Mouse (Mus musculus) kidney, postnatal 36 days (tissue): ENCODE data around the gene Pcsk6.

ENCODE experiments used
- DNase-seq, 2 experiments: peaks; one replicate each; pipeline ENCODE4 v3.0.0; 2021 to 2022; ENCODE audit warnings: mixed read lengths in 2 of 2

The Pcsk6 gene

DNA sequence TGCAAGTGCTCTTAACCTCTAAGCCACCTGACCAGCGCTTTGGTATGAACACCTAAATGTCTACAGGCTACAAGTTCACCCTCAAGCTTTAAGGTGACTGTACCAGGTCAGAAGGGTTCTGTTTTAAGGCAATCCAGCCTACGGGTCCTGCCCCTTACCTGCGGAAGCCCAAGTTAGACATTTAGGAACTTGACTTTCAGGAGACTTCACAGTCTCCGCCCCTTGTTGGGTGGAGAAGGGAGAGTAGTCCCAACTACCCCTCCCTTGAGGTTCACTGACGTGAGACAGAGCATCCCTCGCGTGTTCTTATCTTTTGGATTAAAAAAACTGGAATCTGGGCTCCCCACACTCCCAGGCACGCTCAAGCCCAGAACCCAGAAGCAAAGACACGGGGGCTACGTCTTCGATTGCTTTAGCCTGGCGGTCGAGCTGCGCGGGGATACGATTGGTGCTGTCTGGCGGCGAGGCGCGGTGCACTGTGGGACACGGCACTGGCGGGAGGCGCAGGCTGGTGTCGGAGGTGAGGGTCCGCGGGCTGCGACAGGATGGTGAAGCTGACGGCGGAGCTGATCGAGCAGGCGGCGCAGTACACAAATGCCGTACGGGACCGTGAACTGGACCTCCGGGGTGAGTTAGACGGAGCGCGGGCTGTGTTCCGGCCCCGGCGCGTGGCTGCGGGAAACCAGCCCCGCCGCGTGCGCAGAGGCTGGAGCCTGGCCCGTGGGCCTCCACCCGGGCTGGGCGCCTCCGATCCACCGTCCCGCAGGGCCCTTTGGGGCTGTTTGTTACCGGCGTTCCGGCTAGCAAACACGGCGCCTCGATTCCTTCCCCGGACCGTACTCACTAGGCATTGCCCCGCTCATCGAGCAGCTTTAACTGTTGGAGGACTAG lies 198.8 kb downstream of the Pcsk6 start:
- peak; percentile 92 to 93 for DNase-seq

DNA sequence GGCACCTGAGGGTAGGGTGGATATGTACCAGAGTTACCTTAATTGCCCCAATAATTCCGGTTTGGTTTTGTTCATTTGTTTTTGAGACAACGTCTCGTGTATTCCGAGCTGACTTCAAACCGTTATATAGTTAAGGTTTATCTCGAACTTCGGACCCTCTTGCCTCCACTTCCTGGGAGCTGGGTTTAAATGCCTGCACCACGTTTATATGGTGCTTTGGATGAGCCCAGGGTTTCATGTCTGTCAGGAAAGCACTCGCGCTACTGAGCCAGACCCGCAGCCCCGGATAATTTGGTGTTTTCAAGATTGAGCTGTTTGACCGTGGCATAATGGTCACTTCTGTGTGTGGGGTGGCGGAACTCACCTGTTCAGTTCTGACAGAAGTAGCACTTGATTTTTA lies 199.5 kb downstream of the Pcsk6 start:
- DNase-seq, result peak in 1 of 2 experiments; percentile 11

- DNase-seq, result peak in 1 of 2 experiments; percentile 10
These were observed 214.9 kb downstream of the Pcsk6 start for GRCm38 (mm10) chr7:66076411-66076810.

- peak; percentile 97 to 98 for DNase-seq
These were observed 218.1 kb downstream of the Pcsk6 start, which contains the start of gene Selenos for GRCm38 (mm10) chr7:66079364-66080230. Gene Selenos (plus strand): TSS chr7:66079649.

DNA sequence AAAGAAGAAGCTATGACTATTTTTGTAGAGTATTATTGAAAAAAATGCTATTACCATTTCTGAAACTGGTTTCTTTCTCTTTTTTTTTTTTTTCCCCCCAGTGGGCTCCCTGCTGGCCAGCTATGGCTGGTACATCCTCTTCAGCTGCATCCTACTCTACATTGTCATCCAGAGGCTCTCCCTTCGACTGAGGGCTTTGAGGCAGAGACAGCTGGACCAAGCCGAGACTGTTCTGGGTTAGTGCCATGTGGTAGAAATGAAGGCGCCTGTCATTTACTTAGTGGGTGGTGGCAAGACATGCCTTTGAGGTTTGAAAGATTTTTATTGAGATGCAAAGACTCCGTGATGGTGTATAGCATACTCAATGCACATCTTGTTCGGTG lies 218.7 kb downstream of the Pcsk6 start:
- no peak for DNase-seq

DNA sequence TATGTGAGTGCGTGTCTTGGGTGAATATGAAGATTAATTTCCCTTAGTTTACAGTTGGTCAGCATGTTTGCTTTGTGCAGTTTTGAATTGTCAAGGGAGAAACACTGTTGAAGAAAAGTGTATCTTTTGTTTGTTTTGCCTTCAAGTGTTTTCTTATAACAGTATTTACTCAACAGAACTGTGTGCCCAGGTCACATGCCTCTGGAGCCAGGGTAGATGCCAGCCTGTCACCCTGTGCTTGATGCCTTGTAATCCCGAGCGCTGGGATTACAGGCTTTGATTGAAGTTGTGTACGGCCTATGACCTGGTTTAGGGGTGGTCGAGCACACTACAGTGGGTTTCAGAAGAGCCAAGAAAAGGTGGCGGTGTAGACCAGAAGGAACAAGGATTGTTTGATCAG lies 222.2 kb downstream of the Pcsk6 start:
- no peak for DNase-seq

GRCm38 (mm10) chr7:66084546-66084945 lies 223.0 kb downstream of the Pcsk6 start:
- no peak for DNase-seq

- no peak for DNase-seq
These were observed 226.1 kb downstream of the Pcsk6 start for GRCm38 (mm10) chr7:66087652-66088051.

DNA sequence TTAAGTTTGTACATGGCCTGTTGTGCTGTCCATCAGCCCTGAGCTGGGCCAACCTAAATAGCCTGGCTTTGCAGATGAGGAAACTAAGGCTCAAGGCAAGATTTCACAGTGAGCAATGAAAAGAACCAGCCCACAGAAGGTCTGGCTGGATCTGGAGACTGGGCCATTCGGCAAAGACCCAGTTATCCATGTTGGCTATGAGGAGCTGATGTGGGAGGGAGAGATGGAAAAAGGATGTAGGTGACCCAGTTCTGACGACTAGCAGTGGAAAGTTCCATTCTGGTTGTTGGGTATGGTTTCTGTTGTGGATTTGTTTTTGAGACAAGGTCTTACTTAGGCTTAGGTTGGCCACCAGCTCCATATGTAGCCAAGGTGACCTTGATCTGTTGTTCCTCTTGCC lies 226.5 kb downstream of the Pcsk6 start:
- no peak for DNase-seq

GRCm38 (mm10) chr7:66090676-66091190 lies 229.2 kb downstream of the Pcsk6 start:
- peak in 1 of 2 experiments; percentile 35 for DNase-seq

DNA sequence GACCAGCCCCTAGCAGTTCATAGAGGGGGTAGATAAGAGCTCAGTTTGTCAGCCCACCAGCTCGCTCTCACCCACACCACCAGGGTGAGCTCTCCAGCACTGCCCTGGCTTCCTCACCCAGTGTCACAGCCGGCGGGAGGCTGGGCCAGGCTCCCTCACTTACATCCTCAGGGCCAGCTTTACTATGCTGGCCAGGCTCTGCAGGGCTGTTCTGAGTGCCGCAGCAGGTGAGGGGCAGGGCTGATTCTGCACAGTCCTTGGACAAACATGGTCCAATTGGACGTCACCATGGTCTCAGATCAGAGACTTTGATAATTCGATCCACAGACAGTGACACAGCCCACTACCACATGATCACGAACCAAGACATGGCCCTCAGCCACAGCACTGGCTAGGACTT lies 230.0 kb downstream of the Pcsk6 start:
- DNase-seq, result no peak

- no peak for DNase-seq
These were observed 231.1 kb downstream of the Pcsk6 start for GRCm38 (mm10) chr7:66092656-66093055.

DNA sequence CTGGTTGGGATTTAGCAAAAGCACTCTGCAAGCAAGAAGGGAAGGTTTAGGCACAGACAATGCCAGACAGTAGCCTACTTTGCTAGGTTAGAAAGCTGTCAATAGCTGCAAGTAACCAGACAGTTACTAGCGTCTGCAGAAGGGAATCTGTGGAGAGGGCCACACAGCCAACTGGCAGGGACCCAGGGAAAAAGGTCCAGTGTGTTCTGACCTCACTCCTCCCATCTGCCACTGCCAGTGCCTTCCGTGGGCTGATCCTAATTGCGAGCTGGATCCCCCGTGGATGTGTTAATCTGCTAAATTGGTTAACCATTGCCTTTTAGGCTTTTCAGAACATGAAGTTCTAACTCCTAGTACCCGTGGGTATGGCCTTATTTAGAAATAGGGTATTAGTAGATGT lies 232.6 kb downstream of the Pcsk6 start:
- DNase-seq, result peak; percentile 44 to 80

DNA sequence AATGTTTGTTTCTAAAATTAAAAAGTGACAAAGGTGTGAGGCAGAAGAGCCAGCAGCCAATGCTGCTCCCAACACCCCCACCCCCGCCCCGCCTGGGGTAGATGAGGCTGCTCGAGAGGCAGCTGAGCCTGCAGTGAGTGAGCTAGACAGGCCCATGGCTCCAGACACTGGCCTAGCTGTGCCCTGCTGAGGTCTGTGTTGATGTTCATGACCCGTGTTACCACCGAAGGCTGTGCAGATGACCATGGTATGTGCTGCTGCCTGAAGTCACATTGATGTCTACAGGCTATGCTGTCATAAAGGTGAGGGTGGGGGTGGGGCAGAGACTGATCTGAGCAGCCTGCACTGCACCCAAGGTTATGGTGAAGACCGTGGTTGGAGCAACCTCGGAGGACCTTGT lies 237.3 kb downstream of the Pcsk6 start:
- DNase-seq, result no peak
